Mouse (Mus musculus) embryonic stem cell, embryonic (primary cell): ENCODE data around the gene Rnaseh1.

Source experiments
- CTCF ChIA-PET, 4 experiments: fragments of 300-600 bp in 2 of 4; fragments of 350-600 bp in 2 of 4; sonication (Branson Sonifier 250); formaldehyde crosslinking; loops; one replicate each; lab custom pipeline; 2022; ENCODE audit warnings: inconsistent platforms in 2 of 4; lab: Charles Lee
- POLR2A ChIA-PET, 4 experiments: fragments of 300-600 bp in 2 of 4; fragments of 350-600 bp in 2 of 4; sonication (Branson Sonifier 250); formaldehyde crosslinking; loops; one replicate each; lab custom pipeline; 2022; ENCODE audit warnings: antibody characterized with exemption in 4 of 4, inconsistent platforms in 1 of 4; lab: Charles Lee

The Rnaseh1 gene

DNA sequence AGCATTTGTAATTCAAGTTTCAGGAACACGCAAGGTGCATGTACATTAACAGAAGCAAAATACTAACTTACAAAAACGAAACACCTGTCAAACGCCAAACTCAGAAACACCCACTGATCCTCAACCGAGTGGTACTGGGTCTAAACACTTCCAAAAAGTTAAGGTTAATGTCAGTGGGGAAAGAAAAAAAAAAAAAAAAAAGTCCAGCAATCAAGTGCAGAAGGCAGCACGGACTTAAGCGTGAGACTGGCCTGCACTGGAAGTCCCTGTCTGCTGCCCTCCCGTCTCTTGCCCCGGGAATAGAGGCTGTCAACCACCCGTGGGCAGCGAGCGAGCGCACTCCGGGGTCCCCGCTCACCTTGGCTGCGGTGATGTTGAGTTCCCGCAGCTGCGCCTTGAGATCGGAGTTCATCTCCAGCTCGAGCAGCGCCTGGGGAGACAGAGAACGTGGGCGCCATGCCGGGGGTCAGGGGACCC is 14.3 kb upstream of the Rnaseh1 start:
- ChIA-PET POLR2A (interaction anchor here (0.6 to 71.1 kb wide), 105 partner anchors 8 to 1471 kb away, joined by 3 to 1800 read pairs (median 5); partner anchors contain the start of genes Adi1 (in 4 of the 4), Rnaseh1 (in 4 of the 4), Eipr1 (in 3 of the 4) and Trappc12 (in 3 of the 4)), CTCF (interaction anchor here in 1 of 4 experiments (1.0 to 1.2 kb wide), 2 partner anchors 15 to 64 kb away, joined by 3 to 4 read pairs; partner anchors contain the start of gene Rnaseh1)

DNA sequence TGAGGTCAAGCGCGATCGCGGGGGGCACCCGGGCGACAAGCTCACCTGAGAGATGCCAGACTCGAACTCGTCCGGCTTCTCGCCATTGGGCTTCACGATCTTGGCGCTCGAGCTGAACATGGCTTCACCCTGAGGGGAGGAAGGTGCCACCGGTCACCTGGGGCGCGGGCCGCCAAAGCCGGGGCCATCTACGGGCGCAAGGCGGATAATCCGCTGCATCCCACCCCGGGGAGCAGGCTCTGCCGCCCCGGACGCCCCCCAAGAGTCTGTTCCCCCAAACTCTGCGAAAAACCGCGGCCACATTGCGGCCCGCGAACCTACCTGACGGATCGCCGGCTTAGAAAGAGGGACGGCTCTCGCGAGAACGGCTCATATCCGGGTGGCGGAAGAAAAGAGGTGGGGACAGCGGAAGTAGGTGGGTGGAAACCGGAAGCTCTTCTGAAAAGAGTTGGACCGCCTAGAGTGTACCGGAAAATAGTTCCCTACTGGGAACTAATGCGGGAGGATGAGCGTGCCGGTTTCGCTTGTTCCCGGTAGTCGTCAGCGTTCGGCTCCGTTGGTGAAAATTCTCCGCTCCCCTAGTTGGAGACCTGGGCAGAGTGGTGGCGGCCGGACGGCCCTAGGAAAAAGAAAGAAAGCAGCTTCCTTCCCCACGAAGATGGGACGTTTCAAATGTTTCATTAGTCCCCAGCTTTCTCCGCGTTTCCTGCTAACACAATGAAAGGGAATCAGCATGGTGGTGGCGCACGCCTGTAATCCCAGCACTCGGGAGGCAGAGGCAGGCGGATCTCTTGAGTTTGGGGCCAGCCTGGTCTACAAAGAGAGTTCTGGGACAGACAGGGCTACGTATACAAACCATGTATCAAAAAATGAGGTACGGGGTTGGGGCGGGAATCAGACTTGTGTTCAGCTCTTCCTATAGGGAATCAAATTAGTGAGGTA is 13.6 kb upstream of the Rnaseh1 start, which contains the start of gene Rps7:
TSS of gene Rps7 (minus strand) at position 419 of the 942 bp plus-strand sequence.
- ChIA-PET CTCF (interaction anchor here in 2 of 4 experiments (0.7 to 1.2 kb wide), 3 partner anchors 14 to 432 kb away, joined by 3 to 4 read pairs (median 3); partner anchors contain the start of gene Rnaseh1 (in 1 of the 2)), POLR2A (interaction anchor here (0.5 to 71.1 kb wide), 148 partner anchors 8 to 1208 kb away, joined by 3 to 1800 read pairs (median 4); partner anchors contain the start of genes Adi1 (in 4 of the 4), Rnaseh1 (in 4 of the 4), Colec11 (in 3 of the 4) and Eipr1 (in 3 of the 4))

DNA sequence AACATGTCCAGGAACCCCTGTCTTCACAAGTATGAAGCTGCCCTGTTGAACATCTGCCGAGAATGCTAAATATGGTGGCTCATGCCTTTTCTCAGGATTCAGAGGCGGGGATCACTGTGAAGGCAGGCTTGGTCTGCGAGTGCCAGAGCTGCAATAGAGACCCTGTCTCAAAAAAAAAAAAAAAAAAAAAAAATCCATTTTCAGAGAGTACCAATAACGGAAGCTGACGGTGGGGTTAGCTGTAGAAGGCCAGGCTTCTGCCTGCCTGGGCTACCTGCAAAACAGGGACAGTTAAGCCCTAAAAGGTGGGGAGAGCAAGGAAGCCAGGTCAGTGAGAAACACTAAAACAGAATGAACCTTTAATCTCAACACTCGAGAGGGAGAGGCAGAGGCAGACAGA is 12.9 kb upstream of the Rnaseh1 start:
- CTCF ChIA-PET, result interaction anchor here in 3 of 4 experiments (0.6 to 1.2 kb wide), 3 partner anchors 13 to 83 kb away, joined by 3 to 6 read pairs (median 4); partner anchors contain the start of gene Rnaseh1 (in 1 of the 3)
- POLR2A ChIA-PET, result interaction anchor here (0.5 to 71.1 kb wide), 78 partner anchors 9 to 1209 kb away, joined by 3 to 1800 read pairs (median 6); partner anchors contain the start of genes Adi1 (in 4 of the 4), Rnaseh1 (in 4 of the 4), Eipr1 (in 3 of the 4) and Colec11 (in 2 of the 4)

DNA sequence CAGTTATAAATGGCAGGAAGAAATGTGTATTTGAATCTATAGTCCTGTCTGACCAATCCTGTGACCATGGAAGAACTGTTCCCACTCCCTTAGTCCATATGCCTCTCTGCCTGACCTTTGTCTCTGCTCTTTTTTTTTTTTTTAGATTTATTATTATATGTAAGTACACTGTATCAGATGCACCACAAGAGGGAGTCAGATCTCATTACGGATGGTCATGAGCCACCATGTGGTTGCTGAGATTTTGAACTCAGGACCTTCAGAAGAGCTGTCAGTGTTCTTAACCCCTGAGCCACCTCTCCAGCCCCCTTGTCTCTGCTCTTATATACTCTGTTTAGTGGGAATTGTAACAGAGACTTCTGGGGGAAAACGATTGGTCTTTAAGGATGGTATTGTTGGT is 10.6 kb upstream of the Rnaseh1 start:
- POLR2A ChIA-PET, result interaction anchor here in 2 of 4 experiments (1.4 to 71.1 kb wide), 4 partner anchors 13 to 80 kb away, joined by 3 to 1800 read pairs (median 964); partner anchors contain the start of genes Adi1 (in 2 of the 2), Colec11 (in 1 of the 2), Rnaseh1 (in 1 of the 2) and Rps7 (in 1 of the 2)
- CTCF ChIA-PET, result no interaction called here

DNA sequence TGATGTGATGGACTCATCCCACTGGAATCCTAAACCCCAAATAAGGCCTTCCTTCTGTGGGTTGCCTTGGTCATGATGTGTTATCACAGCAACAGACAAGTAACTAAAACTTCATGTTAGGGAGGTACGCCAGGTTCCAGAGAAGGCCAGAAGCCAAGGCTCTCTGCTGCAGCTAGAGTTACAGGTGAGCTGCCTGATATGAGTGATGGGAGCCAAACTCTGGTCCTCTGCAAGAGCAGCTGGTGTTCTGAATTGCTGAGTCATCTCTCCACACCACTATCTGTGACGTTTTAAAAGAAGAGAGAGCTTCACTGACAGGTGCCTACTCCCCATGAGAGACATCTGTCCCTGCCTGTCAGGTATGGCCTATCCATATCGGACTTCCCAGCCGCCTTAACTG is 13.2 kb downstream of the Rnaseh1 start:
- ChIA-PET CTCF (interaction anchor here in 1 of 4 experiments (0.6 kb wide), 1 partner anchor 84 kb away, joined by 3 read pairs; no protein-coding TSS in a partner anchor), POLR2A (interaction anchor here (0.7 to 71.1 kb wide), 15 partner anchors 8 to 37 kb away, joined by 3 to 1800 read pairs (median 9); partner anchors contain the start of genes Rps7 (in 4 of the 4), Adi1 (in 3 of the 4), Rnaseh1 (in 3 of the 4) and Colec11 (in 1 of the 4))

DNA sequence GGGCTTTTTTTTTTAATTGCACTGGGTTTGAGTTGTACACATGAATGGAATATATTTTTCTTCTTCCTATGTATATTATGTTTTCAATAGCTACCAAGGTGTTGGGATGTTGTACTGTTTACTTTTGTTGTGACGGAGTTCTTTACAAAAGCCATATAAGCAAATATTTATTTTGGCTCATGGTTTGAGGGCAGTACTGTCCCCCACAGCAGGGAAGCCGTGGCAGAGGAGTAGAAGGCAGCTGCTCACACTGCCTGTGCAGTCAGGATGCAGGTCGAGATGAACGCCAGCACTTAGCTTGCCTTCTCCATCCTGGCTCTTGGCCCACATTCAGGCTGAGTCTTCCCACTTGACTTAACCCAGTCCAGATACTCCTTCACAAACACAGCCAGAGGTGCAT is 17.3 kb downstream of the Rnaseh1 start:
- ChIA-PET POLR2A (interaction anchor here in 2 of 4 experiments (1.5 to 71.1 kb wide), 8 partner anchors 9 to 41 kb away, joined by 3 to 1800 read pairs (median 20); partner anchors contain the start of genes Adi1 (in 2 of the 2), Rnaseh1 (in 2 of the 2), Rps7 (in 2 of the 2) and Colec11 (in 1 of the 2)), CTCF (interaction anchor here in 1 of 4 experiments (0.7 kb wide), 1 partner anchor 83 kb away, joined by 4 read pairs; the partner anchor contains the start of gene Trappc12)

DNA sequence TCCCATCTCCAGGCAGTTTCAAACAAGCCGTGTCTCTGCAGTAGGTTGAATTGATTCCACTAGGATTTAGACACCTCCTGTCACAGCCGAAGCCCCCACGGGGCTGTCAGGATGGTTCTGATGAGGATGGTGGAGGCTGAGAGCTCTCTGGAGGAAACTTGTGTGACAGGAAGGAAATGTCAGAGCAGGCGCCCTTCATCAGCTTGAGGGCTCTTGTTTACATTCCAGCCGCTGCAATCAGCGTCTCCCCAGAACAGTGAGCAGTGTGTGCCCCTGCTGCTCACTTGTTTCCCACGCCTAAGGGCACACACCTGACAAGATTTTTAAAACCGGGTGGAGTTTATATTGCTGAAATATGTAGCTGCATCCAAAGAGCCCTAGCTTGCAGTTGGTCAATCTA is 17.9 kb downstream of the Rnaseh1 start:
- CTCF ChIA-PET, result interaction anchor here in 2 of 4 experiments (0.7 to 0.8 kb wide), 2 partner anchors 83 to 117 kb away, joined by 3 to 4 read pairs; partner anchors contain the start of gene Trappc12 (in 1 of the 2)
- POLR2A ChIA-PET, result interaction anchor here in 3 of 4 experiments (0.6 to 71.1 kb wide), 9 partner anchors 8 to 42 kb away, joined by 3 to 1800 read pairs (median 12); partner anchors contain the start of genes Rps7 (in 3 of the 3), Adi1 (in 2 of the 3), Rnaseh1 (in 2 of the 3) and Colec11 (in 1 of the 3)

DNA sequence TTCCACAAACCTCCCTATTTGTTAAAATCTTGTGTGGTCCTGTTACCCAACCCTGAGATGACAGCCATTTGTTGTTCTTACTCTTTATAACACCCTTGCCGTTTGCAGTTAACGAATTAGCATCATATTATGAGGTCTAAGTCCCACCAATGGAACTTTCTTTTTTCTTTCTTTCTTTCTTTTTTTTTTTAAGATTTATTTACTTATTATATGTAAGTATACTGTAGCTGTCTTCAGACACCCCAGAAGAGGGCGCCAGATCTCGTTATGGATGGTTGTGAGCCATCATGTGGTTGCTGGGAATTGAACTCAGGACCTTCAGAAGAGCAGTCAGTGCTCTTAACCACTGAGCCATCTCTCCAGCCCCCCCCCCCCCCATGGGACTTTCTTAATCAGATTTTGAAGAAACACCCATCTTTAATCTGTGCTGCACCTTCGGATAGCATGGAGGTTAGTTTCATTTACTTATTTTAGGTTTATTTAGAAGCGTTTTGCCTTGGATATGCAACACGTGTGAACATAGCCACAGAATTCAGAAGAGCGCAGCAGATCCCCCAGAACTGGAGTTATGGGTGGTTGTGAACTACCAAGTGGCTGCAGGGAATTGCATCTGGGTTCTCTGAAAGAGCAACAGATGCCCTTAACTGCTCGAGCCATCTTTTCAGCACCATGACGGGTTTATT is 24.8 kb downstream of the Rnaseh1 start:
- ChIA-PET CTCF (interaction anchor here in 3 of 4 experiments (0.6 to 1.8 kb wide), 6 partner anchors 9 to 142 kb away, joined by 3 to 17 read pairs (median 4); no protein-coding TSS in a partner anchor), POLR2A (interaction anchor here (0.7 to 71.1 kb wide), 39 partner anchors 9 to 173 kb away, joined by 3 to 1800 read pairs (median 12); partner anchors contain the start of genes Rps7 (in 4 of the 4), Rnaseh1 (in 2 of the 4), Trappc12 (in 2 of the 4) and Colec11 (in 1 of the 4))

DNA sequence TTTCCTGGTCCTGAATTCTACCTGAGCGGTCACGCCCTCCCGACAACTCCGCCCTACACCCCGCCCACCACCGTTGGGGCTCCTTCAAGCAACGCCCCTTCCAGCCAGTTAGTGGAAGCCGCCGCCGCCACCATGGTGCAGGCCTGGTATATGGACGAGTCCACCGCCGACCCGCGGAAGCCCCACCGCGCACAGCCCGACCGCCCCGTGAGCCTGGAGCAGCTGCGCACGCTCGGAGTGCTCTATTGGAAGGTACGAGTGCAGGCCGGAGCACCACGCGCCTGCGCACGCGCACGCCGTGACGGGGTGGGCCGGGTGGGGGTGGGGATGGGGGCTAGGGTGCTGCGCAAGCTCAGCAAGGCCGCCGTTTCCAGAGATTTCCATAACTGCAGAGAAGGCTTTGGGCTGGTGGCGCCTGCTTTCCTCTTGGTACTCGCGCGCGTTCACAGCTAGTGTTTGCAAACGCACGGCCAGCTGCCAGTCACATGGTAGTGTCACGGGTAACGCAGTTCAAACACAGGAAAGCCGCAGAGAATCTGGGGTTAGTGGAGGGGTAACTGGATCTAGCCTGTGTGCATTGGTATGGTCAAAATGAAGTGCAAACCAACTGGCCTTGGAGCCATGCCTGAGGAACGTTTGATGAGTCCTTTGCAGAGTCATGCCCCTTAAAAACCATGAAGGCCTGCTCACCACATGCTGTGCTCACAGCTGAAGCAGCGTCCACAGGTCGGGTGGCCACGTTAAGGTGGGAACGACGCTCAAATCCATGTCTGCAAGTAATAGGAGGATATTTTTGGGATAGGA is 25.9 kb downstream of the Rnaseh1 start, which contains the start of gene Adi1:
TSS of gene Adi1 (plus strand) at position 111 of the 804 bp plus-strand sequence.
- POLR2A ChIA-PET, result interaction anchor here (0.7 to 71.1 kb wide), 51 partner anchors 9 to 172 kb away, joined by 3 to 1800 read pairs (median 6); partner anchors contain the start of genes Rps7 (in 4 of the 4), Rnaseh1 (in 3 of the 4), Trappc12 (in 3 of the 4) and Colec11 (in 2 of the 4)
- CTCF ChIA-PET, result interaction anchor here (0.6 to 1.8 kb wide), 7 partner anchors 10 to 782 kb away, joined by 3 to 5 read pairs (median 3); no protein-coding TSS in a partner anchor

DNA sequence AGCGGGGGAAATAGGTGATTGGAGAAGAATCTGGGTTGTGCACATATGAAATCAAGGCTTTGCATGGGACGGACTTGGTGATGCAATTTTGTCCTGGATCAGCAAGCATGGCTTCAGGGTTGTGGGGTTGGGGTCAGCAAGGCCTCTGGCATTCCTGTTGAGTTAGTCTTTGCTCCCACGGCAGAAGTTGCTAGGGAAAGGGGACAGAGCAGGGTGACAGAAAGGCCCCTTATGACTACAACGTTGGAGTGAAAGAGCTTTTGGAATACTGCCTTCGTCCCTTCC is 26.5 kb downstream of the Rnaseh1 start:
- CTCF ChIA-PET, result interaction anchor here in 2 of 4 experiments (0.5 to 0.8 kb wide), 3 partner anchors 12 to 61 kb away, joined by 3 read pairs; no protein-coding TSS in a partner anchor
- POLR2A ChIA-PET, result interaction anchor here (0.8 to 71.1 kb wide), 40 partner anchors 8 to 142 kb away, joined by 3 to 1800 read pairs (median 10); partner anchors contain the start of genes Rps7 (in 3 of the 4), Colec11 (in 2 of the 4), Eipr1 (in 2 of the 4) and Rnaseh1 (in 2 of the 4)

DNA sequence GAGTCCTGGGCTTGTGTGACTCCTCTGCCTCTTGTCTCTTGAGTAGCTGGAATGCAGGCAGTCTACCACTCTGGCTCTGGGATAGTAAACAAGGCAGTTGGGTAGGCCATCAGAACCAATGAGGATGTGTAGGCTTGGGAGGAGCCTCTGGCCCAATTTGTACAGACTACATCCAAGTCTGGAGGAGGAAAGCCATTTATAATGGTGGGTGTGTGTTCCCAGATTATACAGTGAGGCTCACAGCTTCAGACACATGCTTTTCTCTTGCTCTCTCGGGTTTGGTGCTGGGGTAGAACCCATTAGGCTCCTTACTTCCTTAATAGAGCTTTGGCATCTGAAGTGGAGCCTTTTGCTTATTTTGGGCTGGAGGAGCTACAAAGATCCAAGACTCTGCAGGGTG is 35.3 kb downstream of the Rnaseh1 start:
- POLR2A ChIA-PET, result interaction anchor here in 3 of 4 experiments (0.7 to 71.1 kb wide), 8 partner anchors 8 to 1254 kb away, joined by 3 to 1800 read pairs (median 6); partner anchors contain the start of genes Adi1 (in 3 of the 3), Rps7 (in 2 of the 3) and Colec11 (in 1 of the 3)
- CTCF ChIA-PET, result no interaction called here

DNA sequence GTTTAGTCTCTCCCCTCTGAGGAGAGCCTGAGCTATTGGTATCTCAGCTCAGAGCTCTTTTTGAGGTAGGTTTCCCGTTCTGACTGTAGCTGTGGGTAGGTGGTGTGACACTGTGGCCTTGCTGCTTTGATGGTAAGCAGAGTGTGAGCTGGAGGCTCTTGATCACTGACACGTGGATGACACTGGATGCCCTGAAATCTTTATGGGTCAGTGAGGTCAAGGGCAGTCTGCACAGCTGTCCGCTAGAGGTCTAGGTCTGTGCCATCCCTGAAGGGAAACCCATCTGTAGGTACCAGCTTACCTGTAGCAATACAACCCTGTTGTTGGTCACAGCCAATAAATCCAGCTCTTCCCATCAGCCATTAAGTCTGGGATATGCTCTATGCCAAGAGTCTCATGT is 36.4 kb downstream of the Rnaseh1 start:
- ChIA-PET CTCF (interaction anchor here in 3 of 4 experiments (0.7 to 1.6 kb wide), 3 partner anchors 11 to 99 kb away, joined by 3 to 4 read pairs (median 3); partner anchors contain the start of gene Adi1 (in 1 of the 3)), POLR2A (interaction anchor here in 3 of 4 experiments (0.8 to 71.1 kb wide), 16 partner anchors 9 to 65 kb away, joined by 3 to 1800 read pairs (median 4); partner anchors contain the start of genes Adi1 (in 2 of the 3), Rps7 (in 2 of the 3), Colec11 (in 1 of the 3) and Rnaseh1 (in 1 of the 3))

DNA sequence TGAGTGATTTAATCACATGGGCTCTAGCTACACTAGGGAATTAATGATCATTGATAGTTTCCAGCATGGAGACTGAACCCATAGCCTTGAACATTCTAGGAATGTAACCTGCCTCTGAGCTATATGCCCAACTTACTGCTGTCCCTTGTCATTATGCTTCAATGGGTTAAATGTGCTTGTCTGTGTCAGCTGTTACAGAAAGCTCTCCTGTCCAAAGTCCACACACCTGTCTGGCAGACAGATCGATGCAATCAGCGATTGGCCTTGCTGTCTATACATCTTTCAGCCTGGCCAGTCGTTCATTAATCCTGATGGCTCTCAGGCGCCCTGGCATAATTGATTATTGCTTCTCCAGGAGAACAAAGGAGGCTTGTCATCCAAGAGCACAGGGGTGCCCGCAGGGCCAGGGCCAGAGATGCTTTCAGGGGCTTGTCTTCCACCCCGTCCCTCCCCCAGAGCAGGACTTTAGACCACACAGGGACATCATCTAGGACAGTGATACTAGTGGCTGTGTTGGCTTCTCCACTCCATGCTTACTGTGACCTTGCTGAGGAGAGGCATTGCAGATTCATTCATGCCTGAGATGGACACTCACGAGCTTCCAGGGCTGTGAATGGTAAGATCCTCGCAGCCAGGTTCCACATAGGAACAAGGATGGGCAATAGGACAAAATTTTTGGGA is 36.9 kb downstream of the Rnaseh1 start:
- POLR2A ChIA-PET, result interaction anchor here in 3 of 4 experiments (0.8 to 71.1 kb wide), 14 partner anchors 8 to 64 kb away, joined by 3 to 1800 read pairs (median 4); partner anchors contain the start of genes Adi1 (in 2 of the 3), Rps7 (in 2 of the 3), Colec11 (in 1 of the 3) and Trappc12 (in 1 of the 3)
- CTCF ChIA-PET, result interaction anchor here in 3 of 4 experiments (0.7 to 1.6 kb wide), 3 partner anchors 11 to 98 kb away, joined by 3 to 4 read pairs (median 3); partner anchors contain the start of gene Adi1 (in 1 of the 3)

DNA sequence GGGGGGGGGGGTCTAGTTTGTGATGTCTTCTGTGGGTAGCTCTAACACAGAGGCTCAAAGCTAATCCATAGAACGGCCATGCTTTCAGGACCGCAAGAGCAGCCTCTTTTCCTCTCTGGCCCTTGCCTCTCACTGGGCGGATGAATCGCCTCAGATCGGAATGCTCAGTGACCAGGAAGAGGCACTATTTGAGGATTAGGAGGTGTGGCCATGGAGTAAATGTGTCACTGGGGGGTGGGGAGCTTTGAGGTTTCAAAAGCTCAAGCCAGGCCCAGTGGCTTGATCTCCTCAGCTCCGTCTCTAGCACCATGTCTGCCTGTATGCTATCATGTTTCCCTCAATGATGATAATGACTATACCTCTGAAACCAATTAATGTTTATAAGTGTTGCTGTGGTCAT is 39.6 kb downstream of the Rnaseh1 start:
- CTCF ChIA-PET, result interaction anchor here in 2 of 4 experiments (0.6 to 1.2 kb wide), 3 partner anchors 11 to 286 kb away, joined by 3 to 6 read pairs (median 4); no protein-coding TSS in a partner anchor
- POLR2A ChIA-PET, result interaction anchor here in 2 of 4 experiments (0.8 to 71.1 kb wide), 6 partner anchors 9 to 64 kb away, joined by 3 to 1800 read pairs (median 12); partner anchors contain the start of genes Adi1 (in 2 of the 2), Rps7 (in 2 of the 2) and Colec11 (in 1 of the 2)
